8 mouse cellular contexts compared by ENCODE assay signal in genomic region chr8:106572175-106572574, GRCm38 (mm10). TPM values are rescaled to one million over a fixed set of nuclear protein-coding genes. Genes with fewer than 3 reads are reported as not detected.
A peak's percentile ranks its signal among the peaks of the same experiment; 100 is the strongest.
DNase-seq lines count a peak whose midpoint lies in the region; ATAC-seq and TF ChIP-seq lines count a peak whose summit lies in the region.
"Not testable (repeated sequence)": the region's sequence is repeated elsewhere in the genome, so short reads cannot be mapped to it uniquely, and the experiment has no call there.
"Had no signal": no experiment of that assay in that cellular context is flagged by ENCODE, and none has a peak within 500 bp of the region (broad histone marks: within the 10 kb centered on the region; RNA-seq: fewer than 3 reads in every experiment).

No protein-coding gene starts in this region.

- not testable (repeated sequence) for TF ChIP-seq CTCF in kidney, postnatal 0 days (IDR thresholded peaks at IDR 0.05; ENCODE audit: low read depth); small intestine, adult 2 months (IDR thresholded peaks at IDR 0.05; ENCODE audit: extremely low read depth, insufficient read length, insufficient replicate concordance, low read depth, low read length); stomach, postnatal 0 days (IDR thresholded peaks at IDR 0.05; ENCODE audit: low read depth)

- H3K4me2 ChIP-seq in intestine, embryonic 14.5 days (ENCODE audit: low read length); intestine, embryonic 16.5 days (ENCODE audit: low read depth, low read length); kidney, postnatal 0 days (ENCODE audit: low read length); lung, embryonic 16.5 days (ENCODE audit: low read depth, low read length); stomach, embryonic 15.5 days; stomach, postnatal 0 days (replicated peaks; ENCODE audit: low read depth): not testable (repeated sequence)

- not testable (repeated sequence) for H3K36me3 ChIP-seq in intestine, embryonic 14.5 days (ENCODE audit: control insufficient read depth, insufficient read depth, low read length); intestine, embryonic 16.5 days (ENCODE audit: control insufficient read depth, insufficient read depth, low read length); kidney, postnatal 0 days (ENCODE audit: insufficient read depth, low read length); lung, embryonic 16.5 days (ENCODE audit: control insufficient read depth, insufficient read depth, low read length); small intestine, adult 2 months (ENCODE audit: control insufficient read depth, insufficient read depth, low read length); stomach, embryonic 15.5 days; stomach, postnatal 0 days (ENCODE audit: control insufficient read depth, insufficient read depth, low read length)

- not testable (repeated sequence) for H3K9me3 ChIP-seq in intestine, embryonic 14.5 days (ENCODE audit: control insufficient read depth, low read length); intestine, embryonic 16.5 days (ENCODE audit: control insufficient read depth, low read length); kidney, postnatal 0 days (replicated peaks; ENCODE audit: low read length); lung, embryonic 16.5 days (ENCODE audit: control insufficient read depth, low read length); stomach, embryonic 15.5 days; stomach, postnatal 0 days (ENCODE audit: control insufficient read depth, low read length)

- DNase-seq in intestine, embryonic 14.5 days (ENCODE audit: low spot score); kidney, postnatal 0 days (ENCODE audit: low spot score); stomach, postnatal 0 days (ENCODE audit: low spot score): not testable (repeated sequence)

- peak overlapping the region; percentile 43; the same call in 1 of the 2 replicates for H3K27ac ChIP-seq in intestine, embryonic 14.5 days (ENCODE audit: low read depth)
- H3K27ac ChIP-seq in intestine, embryonic 16.5 days (ENCODE audit: low read length) = peak overlapping the region; percentile 78
- H3K27ac ChIP-seq in kidney, postnatal 0 days = 0 out of 2 replicates have a peak overlapping the region, but pooled peaks have one; percentile 57
- H3K27ac ChIP-seq in lung, embryonic 16.5 days (ENCODE audit: low read length) = 0 out of 2 replicates have a peak overlapping the region, but pooled peaks have one; percentile 31
- peak overlapping the region; percentile 88 for H3K27ac ChIP-seq in small intestine, adult 2 months (ENCODE audit: insufficient read depth, low read depth, low read length)
- peak overlapping the region; percentile 85 for H3K27ac ChIP-seq in stomach, embryonic 15.5 days
- peak overlapping the region; percentile 65 for H3K27ac ChIP-seq in stomach, postnatal 0 days (replicated peaks)

- ATAC-seq in intestine, embryonic 14.5 days (replicated peaks; ENCODE audit: low FRiP score, low TSS enrichment, low read depth) = peak; percentile 41; the same call in 1 of the 2 replicates
- ATAC-seq in intestine, embryonic 16.5 days = peak; percentile 62
- ATAC-seq in kidney, postnatal 0 days (replicated peaks; ENCODE audit: low FRiP score, low read depth); lung, embryonic 16.5 days (ENCODE audit: low read depth); stomach, embryonic 15.5 days (ENCODE audit: insufficient read depth, low FRiP score, low read depth): not testable (repeated sequence)
- peak; percentile 69 for ATAC-seq in stomach, postnatal 0 days (ENCODE audit: low FRiP score, low TSS enrichment)

- not testable (repeated sequence) for H3K9ac ChIP-seq in intestine, embryonic 14.5 days (ENCODE audit: low read length); intestine, embryonic 16.5 days (ENCODE audit: low read depth, low read length); kidney, postnatal 0 days (ENCODE audit: low read depth, low read length); lung, embryonic 16.5 days (ENCODE audit: low read length); stomach, embryonic 15.5 days; stomach, postnatal 0 days (ENCODE audit: low read length)

- 61% methylated on average over 1 of the region's 1 CpGs for WGBS in intestine, embryonic 14.5 days
- WGBS in intestine, embryonic 16.5 days = 48% methylated on average over 1 of the region's 1 CpGs
- WGBS in kidney, postnatal 0 days = 68% methylated on average over 1 of the region's 1 CpGs
- 46% methylated on average over 1 of the region's 1 CpGs for WGBS in lung, embryonic 16.5 days
- WGBS in small intestine, adult 2 months = 16% methylated on average over 1 of the region's 1 CpGs
- WGBS in stomach, embryonic 15.5 days = 73% methylated on average over 1 of the region's 1 CpGs
- WGBS in stomach, postnatal 0 days = 33% methylated on average over 1 of the region's 1 CpGs

- peak; percentile 27 for TF ChIP-seq EP300 in stomach, postnatal 0 days (optimal IDR thresholded peaks at IDR 0.05)

- H3K4me1 ChIP-seq in intestine, embryonic 14.5 days (replicated peaks; ENCODE audit: control insufficient read depth, insufficient read depth, low read length); intestine, embryonic 16.5 days (ENCODE audit: control insufficient read depth, insufficient read depth, low read length); kidney, postnatal 0 days (replicated peaks; ENCODE audit: insufficient read depth, low read length); lung, embryonic 16.5 days (replicated peaks; ENCODE audit: control insufficient read depth, insufficient read depth, low read length); stomach, embryonic 15.5 days; stomach, postnatal 0 days (replicated peaks; ENCODE audit: control insufficient read depth, insufficient read depth): not testable (repeated sequence)
- peaks cover 16% of the 10 kb centered on the region; the same call in 1 of the 2 replicates for H3K4me1 ChIP-seq in small intestine, adult 2 months (ENCODE audit: control insufficient read depth, insufficient read depth, insufficient read length, low read length)

- TF ChIP-seq POLR2A in small intestine, adult 2 months (IDR thresholded peaks at IDR 0.05; ENCODE audit: low read depth, low read length) = not testable (repeated sequence)

- not testable (repeated sequence) for H3K4me3 ChIP-seq in intestine, embryonic 14.5 days (ENCODE audit: low read depth, low read length); intestine, embryonic 16.5 days (ENCODE audit: low read length); kidney, postnatal 0 days (replicated peaks; ENCODE audit: low read depth, low read length); lung, embryonic 16.5 days (ENCODE audit: low read length); small intestine, adult 2 months (ENCODE audit: low read depth, low read length); stomach, embryonic 15.5 days (replicated peaks); stomach, postnatal 0 days (ENCODE audit: low read depth, low read length)

- H3K27me3 ChIP-seq in intestine, embryonic 14.5 days (replicated peaks; ENCODE audit: control insufficient read depth, insufficient read depth, low read length); intestine, embryonic 16.5 days (replicated peaks; ENCODE audit: control insufficient read depth, insufficient read depth, low read length); kidney, postnatal 0 days (ENCODE audit: insufficient read depth, low read length); lung, embryonic 16.5 days (ENCODE audit: control insufficient read depth, insufficient read depth, low read depth, low read length); small intestine, adult 2 months (ENCODE audit: control insufficient read depth, insufficient read depth, low read length); stomach, embryonic 15.5 days (replicated peaks); stomach, postnatal 0 days (ENCODE audit: control insufficient read depth, insufficient read depth, low read length): not testable (repeated sequence)

RNA-seq across cellular contexts. Expression of gene Gm10073, which starts 1.1 kb away (rescaled TPM):
- polyA plus RNA-seq in intestine, embryonic 14.5 days (2014; fragmentation: Nextera tagmentation; extraction: Ambion mirVana) = 9.1 and 11.7 TPM in 2 replicates
- 8.4 and 10.6 TPM in 2 replicates for polyA plus RNA-seq in intestine, embryonic 16.5 days (2015; fragmentation: Nextera tagmentation; extraction: Ambion mirVana)
- 10.5 and 15.1 TPM in 2 replicates for polyA plus RNA-seq in kidney, postnatal 0 days (2015; fragmentation: Nextera tagmentation; extraction: Ambion mirVana)
- 10.5 and 19.9 TPM in 2 replicates for polyA plus RNA-seq in lung, embryonic 16.5 days (2015; fragmentation: Nextera tagmentation; extraction: Ambion mirVana)
- polyA plus RNA-seq in small intestine, adult 2 months (2012; rRNA removed) = 78.0 and 81.0 TPM in 2 replicates
- polyA plus RNA-seq in stomach, embryonic 15.5 days (2015; fragmentation: Nextera tagmentation; extraction: Ambion mirVana) = 11.0 and 48.1 TPM in 2 replicates
- 13.8 and 14.2 TPM in 2 replicates for polyA plus RNA-seq in stomach, postnatal 0 days (2015; fragmentation: Nextera tagmentation; extraction: Ambion mirVana)

RNA-seq across cellular contexts. Expression of gene Cdh1, which starts 31.0 kb away (rescaled TPM):
- 141 and 152 TPM in 2 replicates for polyA plus RNA-seq in intestine, embryonic 14.5 days (2014; fragmentation: Nextera tagmentation; extraction: Ambion mirVana)
- polyA plus RNA-seq in intestine, embryonic 16.5 days (2015; fragmentation: Nextera tagmentation; extraction: Ambion mirVana) = 170 and 181 TPM in 2 replicates
- polyA plus RNA-seq in kidney, postnatal 0 days (2015; fragmentation: Nextera tagmentation; extraction: Ambion mirVana) = 74.0 and 89.3 TPM in 2 replicates
- 157 and 162 TPM in 2 replicates for polyA plus RNA-seq in lung, embryonic 16.5 days (2015; fragmentation: Nextera tagmentation; extraction: Ambion mirVana)
- 88.3 and 234 TPM in 2 replicates for polyA plus RNA-seq in small intestine, adult 2 months (2012; rRNA removed)
- polyA plus RNA-seq in stomach, embryonic 15.5 days (2015; fragmentation: Nextera tagmentation; extraction: Ambion mirVana) = 163 and 189 TPM in 2 replicates
- 118 and 131 TPM in 2 replicates for polyA plus RNA-seq in stomach, postnatal 0 days (2015; fragmentation: Nextera tagmentation; extraction: Ambion mirVana)
- polyA plus RNA-seq: G1E had no signal

Comparison
In these comparisons a context has a peak if more than half of its experiments do, and no peak if none do; other contexts are left out.
1. H3K27ac ChIP-seq: peak in every context shown above with its lines; median percentile 88 in small intestine, adult 2 months; 85 in stomach, embryonic 15.5 days; 78 in intestine, embryonic 16.5 days; 65 in stomach, postnatal 0 days; 57 in kidney, postnatal 0 days; 43 in intestine, embryonic 14.5 days; 31 in lung, embryonic 16.5 days.